Mouse (Mus musculus) cerebellum, adult 8-10 months (tissue): ENCODE results near the gene Klhl5.
A peak's percentile ranks its signal among the peaks of the same experiment; 100 is the strongest.
"Not testable (repeated sequence)": the region's sequence is repeated elsewhere in the genome, so short reads cannot be mapped to it uniquely, and the experiment has no call there.

ENCODE experiments used
- DNase-seq: peaks from one replicate; pipeline ENCODE4 v3.0.0; 2022

Klhl5 gene

GRCm38 (mm10) chr5:65100002-65100401, 7.3 kb upstream of the Klhl5 start:
- no peak for DNase-seq

- no peak for DNase-seq
Observed at GRCm38 (mm10) chr5:65101209-65101608, 6.1 kb upstream of the Klhl5 start.

GRCm38 (mm10) chr5:65101621-65102020, 5.7 kb upstream of the Klhl5 start:
- DNase-seq, result no peak

- DNase-seq, result no peak
Observed at GRCm38 (mm10) chr5:65102026-65102640, 5.2 kb upstream of the Klhl5 start.

- no peak for DNase-seq
Observed at GRCm38 (mm10) chr5:65102641-65103042, 4.7 kb upstream of the Klhl5 start.

- DNase-seq, result no peak
Observed at GRCm38 (mm10) chr5:65107773-65108432, 564 bp downstream of the Klhl5 start.

- DNase-seq, result not testable (repeated sequence)
Observed at GRCm38 (mm10) chr5:65112225-65112624, 4.9 kb downstream of the Klhl5 start.

- no peak for DNase-seq
Observed at GRCm38 (mm10) chr5:65113323-65113722, 6.0 kb downstream of the Klhl5 start.

GRCm38 (mm10) chr5:65116789-65117188, 9.4 kb downstream of the Klhl5 start:
- DNase-seq, result no peak

- DNase-seq, result no peak
Observed at GRCm38 (mm10) chr5:65119495-65119894, 12.2 kb downstream of the Klhl5 start.

GRCm38 (mm10) chr5:65119918-65120317, 12.6 kb downstream of the Klhl5 start:
- DNase-seq, result no peak

- no peak for DNase-seq
Observed at GRCm38 (mm10) chr5:65122616-65123015, 15.3 kb downstream of the Klhl5 start.

GRCm38 (mm10) chr5:65126137-65126536, 18.8 kb downstream of the Klhl5 start:
- DNase-seq, result no peak

- no peak for DNase-seq
Observed at GRCm38 (mm10) chr5:65128481-65128880, 21.1 kb downstream of the Klhl5 start.

- DNase-seq, result peak; percentile 20
Observed at GRCm38 (mm10) chr5:65130528-65131210, 23.3 kb downstream of the Klhl5 start.

GRCm38 (mm10) chr5:65131211-65131879, 24.0 kb downstream of the Klhl5 start:
- DNase-seq, result peak; percentile 36

GRCm38 (mm10) chr5:65136159-65136558, 28.8 kb downstream of the Klhl5 start:
- no peak for DNase-seq

GRCm38 (mm10) chr5:65137073-65137472, 29.7 kb downstream of the Klhl5 start:
- no peak for DNase-seq

GRCm38 (mm10) chr5:65141242-65141641, 33.9 kb downstream of the Klhl5 start:
- DNase-seq, result no peak

GRCm38 (mm10) chr5:65142247-65142646, 34.9 kb downstream of the Klhl5 start:
- no peak for DNase-seq

- DNase-seq, result no peak
Observed at GRCm38 (mm10) chr5:65145499-65146101, 38.3 kb downstream of the Klhl5 start.

- DNase-seq, result no peak
Observed at GRCm38 (mm10) chr5:65146749-65147148, 39.4 kb downstream of the Klhl5 start.

- DNase-seq, result no peak
Observed at GRCm38 (mm10) chr5:65149706-65150105, 42.4 kb downstream of the Klhl5 start.
